Mouse (Mus musculus) liver, adult 2 months (tissue): ENCODE results near the gene Svs5. TPM values are rescaled to one million over a fixed set of nuclear protein-coding genes. Genes with fewer than 3 reads are reported as not detected.

Experiments
- DNase-seq: peaks from one replicate; pipeline ENCODE4 v3.0.0-alpha.2; 2011; ENCODE audit warnings: low read depth, low spot score; ENCODE audit errors: extremely low read depth
- H3K27ac ChIP-seq: fragments of 200-500 bp; replicated peaks from 2 replicates; pipeline ENCODE4 v1.5.1; 2012; ENCODE audit warnings: low read depth, mild to moderate bottlenecking, control low read depth, inconsistent platforms, low read length; ENCODE audit not compliant: insufficient read depth
- H3K27me3 ChIP-seq: fragments of 200-500 bp; 2 replicates; pipeline ENCODE4 v1.6.1; 2012; ENCODE audit warnings: mild to moderate bottlenecking, moderate library complexity, low read length, inconsistent platforms; ENCODE audit not compliant: control insufficient read depth, insufficient read depth
- H3K36me3 ChIP-seq: fragments of 200-500 bp; 2 replicates; pipeline ENCODE4 v1.6.1; 2012; ENCODE audit warnings: low read length, inconsistent platforms; ENCODE audit not compliant: control insufficient read depth, insufficient read depth
- H3K4me1 ChIP-seq: fragments of 200-500 bp; 2 replicates; pipeline ENCODE4 v1.6.1; 2011; ENCODE audit warnings: low read length; ENCODE audit not compliant: control insufficient read depth, insufficient read depth
- H3K4me3 ChIP-seq: fragments of 200-500 bp; 2 replicates; pipeline ENCODE4 v1.5.1; 2011; ENCODE audit warnings: low read depth, mild to moderate bottlenecking, control low read depth, low read length, moderate library complexity; ENCODE audit not compliant: insufficient read depth
- H3K79me2 ChIP-seq: fragments of 200-500 bp; 2 replicates; pipeline ENCODE4 v1.6.1; 2012; ENCODE audit warnings: inconsistent platforms, mild to moderate bottlenecking, low read length, moderate library complexity; ENCODE audit not compliant: control insufficient read depth, insufficient read depth
- H3K9ac ChIP-seq: fragments of 200-500 bp; 2 replicates; pipeline ENCODE4 v1.6.1; 2012; ENCODE audit warnings: low read depth, mild to moderate bottlenecking, control low read depth, inconsistent platforms, low read length
- CTCF ChIP-seq: fragments of 200-500 bp; IDR thresholded peaks from 2 replicates; pipeline ENCODE4 v1.5.1; 2011; ENCODE audit warnings: low read depth, low read length, control low read depth
- POLR2A ChIP-seq: fragments of 200-500 bp; IDR thresholded peaks from 2 replicates; pipeline ENCODE4 v1.6.1; 2011; ENCODE audit warnings: low read length, control low read depth; ENCODE audit not compliant: insufficient read depth; ENCODE audit errors: extremely low read depth
- WGBS: fragments of 180-500 bp; shearing (Covaris S2); methylation state at CpG from one replicate; pipeline ENCODE4 v1.1.7; 2018; 5-methylcytosine and 5-hydroxymethylcytosine counted together
- polyA plus RNA-seq: library from polyadenylated mRNA; depleted of rRNA; stranded (reverse); fragments of >200 nt; gene quantifications from 2 replicates; pipeline ENCODE4 v1.2.3, GENCODE M21; 2012; rRNA removed
- total RNA-seq: library from RNA; depleted of rRNA; stranded (reverse); fragments of >200 nt; gene quantifications from 2 replicates; pipeline ENCODE4 v1.2.3, GENCODE M21; 2014; rRNA removed

The Svs5 gene
- total and polyA plus RNA-seq, 2 experiments = not detected

DNA sequence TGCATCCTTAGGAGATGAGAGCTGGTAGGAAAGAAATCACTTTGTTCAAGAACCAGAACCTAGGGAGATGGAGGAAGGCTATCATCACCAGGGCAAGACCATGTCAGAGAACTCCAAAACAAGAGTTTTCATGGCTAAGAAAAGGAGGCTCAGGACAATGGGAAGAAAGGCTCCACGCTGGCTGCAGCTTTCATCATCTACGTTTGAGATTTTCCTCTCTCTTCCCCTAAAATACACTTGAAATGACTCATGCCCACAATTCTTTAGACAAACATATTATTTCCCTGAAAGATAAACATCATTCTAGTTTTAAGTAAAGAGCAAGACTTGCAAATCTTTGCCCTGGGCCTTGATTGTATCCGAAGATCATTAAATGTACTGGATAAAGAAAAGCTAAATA is 38.8 kb downstream of the Svs5 start:
- no peak for DNase-seq
- TF ChIP-seq POLR2A = no peak
- TF ChIP-seq CTCF = no peak
- 77% methylated on average over 3 of the region's 3 CpGs for whole genome bisulfite sequencing
- Histone ChIP-seq H3K79me2 (no peaks in the 10 kb centered on the region), H3K36me3 (no peaks in the 10 kb centered on the region), H3K4me3 (no peak overlapping the region), H3K4me1 (no peaks in the 10 kb centered on the region), H3K9ac (no peak overlapping the region), H3K27ac (no peak overlapping the region), H3K27me3 (no peaks in the 10 kb centered on the region; the same call in 1 of the 2 replicates)

DNA sequence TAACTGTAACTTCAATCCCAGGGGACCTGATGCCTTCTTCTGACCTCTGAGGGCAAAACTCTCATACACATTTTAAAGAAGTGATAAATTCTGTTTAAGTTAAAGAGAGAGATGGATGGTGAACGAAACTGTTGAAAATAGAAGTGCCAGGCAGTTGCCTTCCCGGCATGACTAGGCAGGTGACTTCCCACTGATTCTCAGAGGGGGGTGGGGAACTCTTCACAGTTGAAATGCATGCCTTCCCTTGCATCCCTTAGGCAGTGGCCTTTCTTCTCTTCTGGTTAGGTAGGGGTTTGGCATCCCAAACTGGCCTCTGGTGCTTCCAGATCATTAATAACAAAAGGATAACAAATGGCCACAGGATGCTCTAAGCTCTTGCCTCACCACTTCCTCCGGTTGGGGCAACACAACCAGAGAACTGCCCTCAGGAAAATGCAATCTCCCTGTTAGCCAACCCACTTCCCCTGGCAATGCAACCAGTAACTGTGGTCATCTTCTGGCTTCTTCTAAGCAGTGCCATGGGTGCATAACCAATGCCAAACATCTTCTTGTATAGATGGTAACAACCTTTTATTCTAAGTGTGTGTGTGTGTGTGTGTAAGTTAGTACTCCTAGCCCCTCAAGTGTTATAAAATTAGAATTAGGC is 40.0 kb downstream of the Svs5 start:
- WGBS = 44% methylated on average over 3 of the region's 3 CpGs
- H3K9ac ChIP-seq = no peak overlapping the region
- no peaks in the 10 kb centered on the region for H3K79me2 ChIP-seq
- H3K4me1 ChIP-seq = no peaks in the 10 kb centered on the region
- no peaks in the 10 kb centered on the region; the same call in 1 of the 2 replicates for H3K27me3 ChIP-seq
- no peak for TF ChIP-seq CTCF
- H3K27ac ChIP-seq = no peak overlapping the region
- H3K4me3 ChIP-seq = no peak overlapping the region
- H3K36me3 ChIP-seq = no peaks in the 10 kb centered on the region
- DNase-seq = no peak

DNA sequence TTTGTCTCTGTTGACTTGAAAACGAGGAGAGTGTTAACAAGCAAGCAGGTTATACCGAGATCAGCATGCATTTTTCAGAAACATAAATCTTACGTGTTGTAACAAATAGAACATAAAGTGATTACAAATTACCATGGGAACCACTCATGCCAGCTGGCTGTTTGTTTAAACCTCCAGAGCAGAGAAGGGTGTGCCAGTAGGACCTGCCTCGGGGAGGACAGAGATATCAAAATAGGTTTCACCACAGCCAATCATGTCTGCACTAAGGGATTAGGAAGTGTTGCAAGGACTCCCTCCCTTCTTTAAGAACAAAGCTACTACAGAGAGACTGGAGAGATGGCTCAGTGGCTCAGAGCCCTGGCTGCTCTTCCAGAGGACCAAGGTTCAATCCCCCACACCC is 40.6 kb downstream of the Svs5 start:
- Histone ChIP-seq H3K27me3 (no peaks in the 10 kb centered on the region; the same call in 1 of the 2 replicates), H3K4me3 (no peak overlapping the region), H3K36me3 (no peaks in the 10 kb centered on the region), H3K27ac (no peak overlapping the region), H3K79me2 (no peaks in the 10 kb centered on the region), H3K4me1 (no peaks in the 10 kb centered on the region), H3K9ac (no peak overlapping the region)
- DNase-seq = no peak
- no peak for TF ChIP-seq POLR2A
- no peak for TF ChIP-seq CTCF
- WGBS = 47% methylated on average over 4 of the region's 4 CpGs

DNA sequence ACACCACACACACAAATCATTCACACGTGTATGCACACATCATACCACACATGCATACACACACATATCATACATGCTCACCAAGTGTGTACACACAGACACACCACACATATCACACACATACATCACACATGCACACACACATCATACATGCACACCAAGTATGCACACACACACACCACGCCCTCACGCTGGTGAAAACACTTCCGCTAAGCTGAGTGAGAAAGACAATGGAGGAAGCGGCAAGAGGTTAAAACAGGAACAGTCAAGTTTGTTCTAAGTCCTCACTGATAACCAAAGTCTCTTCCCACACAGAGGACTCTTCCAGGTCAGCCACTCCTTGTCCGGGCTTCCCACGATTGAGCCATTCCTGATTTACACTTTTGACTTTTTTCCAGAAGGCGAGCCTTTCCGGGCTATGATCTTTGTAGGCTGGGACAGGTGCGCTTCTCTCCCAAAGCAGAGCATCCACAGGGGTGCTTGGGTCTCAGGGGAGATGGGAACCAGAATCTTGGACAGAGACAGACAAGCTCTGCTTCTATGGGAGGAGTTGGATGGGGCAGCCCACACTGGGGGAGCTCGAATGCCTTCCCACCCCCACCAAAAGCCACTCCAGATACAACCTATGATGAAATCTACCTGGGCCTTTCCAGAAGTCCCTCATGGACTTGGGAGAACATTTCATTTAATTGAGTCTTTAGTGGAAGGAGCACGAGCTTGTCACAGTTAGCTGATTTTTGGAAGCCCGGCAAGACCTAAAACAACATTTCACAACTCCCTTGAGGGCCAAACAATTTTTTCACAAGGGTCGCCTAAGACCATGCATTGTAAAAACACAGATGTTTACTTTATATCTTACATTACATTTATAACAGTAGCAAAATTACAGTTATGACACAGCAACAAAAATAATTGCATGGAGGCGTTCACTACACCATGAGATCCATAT is 45.2 kb downstream of the Svs5 start:
- Histone ChIP-seq H3K27me3 (no peaks in the 10 kb centered on the region), H3K4me1 (no peaks in the 10 kb centered on the region), H3K36me3 (no peaks in the 10 kb centered on the region), H3K79me2 (no peaks in the 10 kb centered on the region), H3K27ac (no peak overlapping the region), H3K4me3 (no peak overlapping the region), H3K9ac (no peak overlapping the region)
- no peak for TF ChIP-seq CTCF
- DNase-seq = no peak
- 85% methylated on average over 15 of the region's 15 CpGs for WGBS

DNA sequence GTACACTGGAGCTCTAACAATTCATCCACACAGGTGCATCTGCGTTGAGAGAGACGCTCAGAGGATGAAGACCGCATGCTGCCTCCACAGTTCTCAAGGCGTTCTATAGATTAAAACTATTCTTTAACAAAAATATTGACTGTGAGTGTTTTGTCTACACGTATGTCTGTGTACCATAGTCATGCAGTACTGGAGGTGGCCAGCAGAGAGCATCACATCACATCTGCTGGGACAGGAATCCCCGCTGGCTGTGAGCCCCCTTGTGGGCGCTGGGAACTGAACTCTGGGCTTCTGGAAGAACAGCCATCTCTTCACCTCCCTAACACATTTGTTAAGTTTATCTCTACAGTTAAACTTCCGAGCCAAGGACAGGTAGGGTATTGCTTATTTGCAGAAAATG is 49.2 kb downstream of the Svs5 start:
- H3K4me1 ChIP-seq = no peaks in the 10 kb centered on the region
- TF ChIP-seq CTCF (peak; percentile 11; the same call in 1 of the 2 replicates), POLR2A (no peak)
- H3K9ac ChIP-seq = no peak overlapping the region

DNA sequence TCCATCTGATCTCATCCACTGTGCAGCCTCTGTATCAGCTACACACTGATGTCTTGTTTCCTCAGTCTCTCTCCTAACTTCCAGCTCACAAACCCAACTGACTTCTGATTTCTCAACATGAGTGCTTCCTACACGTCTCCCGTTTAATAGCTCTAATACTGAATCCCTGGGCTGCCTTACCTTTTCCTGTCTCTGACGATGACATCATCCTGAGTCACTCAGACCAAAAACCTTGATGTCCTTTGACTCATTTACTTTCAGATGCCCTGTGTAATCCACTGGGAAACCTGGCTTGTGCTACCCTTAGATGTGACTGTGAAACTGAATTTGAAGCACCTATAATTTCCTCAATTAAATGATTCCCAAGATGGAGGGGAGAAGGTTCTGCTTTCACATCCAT is 50.4 kb downstream of the Svs5 start:
- Histone ChIP-seq H3K4me1 (no peaks in the 10 kb centered on the region), H3K27me3 (no peaks in the 10 kb centered on the region), H3K79me2 (no peaks in the 10 kb centered on the region), H3K9ac (no peak overlapping the region), H3K27ac (no peak overlapping the region), H3K36me3 (no peaks in the 10 kb centered on the region), H3K4me3 (no peak overlapping the region)
- no peak for DNase-seq
- WGBS = 73% methylated on average over 3 of the region's 3 CpGs
- no peak for TF ChIP-seq CTCF
- TF ChIP-seq POLR2A = no peak

More for the DNA sequence above, 49.2 kb downstream of the Svs5 start:
- Histone ChIP-seq H3K36me3 (no peaks in the 10 kb centered on the region), H3K79me2 (no peaks in the 10 kb centered on the region), H3K4me3 (no peak overlapping the region), H3K27me3 (no peaks in the 10 kb centered on the region), H3K27ac (no peak overlapping the region)
- WGBS = 73% methylated on average over 8 of the region's 8 CpGs
- DNase-seq = no peak

Other genes with a start within 250 kb of the Svs5 start
- not detected in 2 replicates for gene Kcns1, start 161.6 kb upstream of the Svs5 start, total RNA-seq
- not detected in 2 replicates for gene Kcns1, start 161.6 kb upstream of the Svs5 start, polyA plus RNA-seq
- gene Wfdc5, start 150.0 kb upstream of the Svs5 start, total RNA-seq = not detected in 2 replicates
- gene Wfdc5, start 150.0 kb upstream of the Svs5 start, polyA plus RNA-seq = not detected in 2 replicates
- gene Wfdc12, start 142.1 kb upstream of the Svs5 start, total RNA-seq = not detected in 2 replicates
- not detected in 2 replicates for gene Wfdc12, start 142.1 kb upstream of the Svs5 start, polyA plus RNA-seq
- gene Wfdc15a, start 132.6 kb upstream of the Svs5 start, total RNA-seq = not detected in 2 replicates
- gene Wfdc15a, start 132.6 kb upstream of the Svs5 start, polyA plus RNA-seq = not detected in 2 replicates
- 0.28 TPM in 1 of 2 replicates, not detected in the other for gene Wfdc15b, start 111.1 kb upstream of the Svs5 start, total RNA-seq
- gene Wfdc15b, start 111.1 kb upstream of the Svs5 start, polyA plus RNA-seq = 0.24 TPM in 1 of 2 replicates, not detected in the other
- gene Svs2, start 94.3 kb upstream of the Svs5 start, total RNA-seq = not detected in 2 replicates
- gene Svs2, start 94.3 kb upstream of the Svs5 start, polyA plus RNA-seq = not detected in 2 replicates
- not detected in 2 replicates for gene Svs3b, start 76.1 kb upstream of the Svs5 start, total RNA-seq
- not detected in 2 replicates for gene Svs3b, start 76.1 kb upstream of the Svs5 start, polyA plus RNA-seq
- not detected in 2 replicates for gene Svs4, start 54.3 kb upstream of the Svs5 start, total RNA-seq
- not detected in 2 replicates for gene Svs4, start 54.3 kb upstream of the Svs5 start, polyA plus RNA-seq
- gene Svs3a, start 43.5 kb upstream of the Svs5 start, total RNA-seq = not detected in 2 replicates
- gene Svs3a, start 43.5 kb upstream of the Svs5 start, polyA plus RNA-seq = not detected in 2 replicates
- gene Svs6, start 16.0 kb upstream of the Svs5 start, total RNA-seq = not detected in 2 replicates
- not detected in 2 replicates for gene Svs6, start 16.0 kb upstream of the Svs5 start, polyA plus RNA-seq
- gene Slpi, start 56.4 kb downstream of the Svs5 start, total RNA-seq = 0.94 and 1.4 TPM in 2 replicates
- 4.5 and 5.7 TPM in 2 replicates for gene Slpi, start 56.4 kb downstream of the Svs5 start, polyA plus RNA-seq
- 0.18 and 0.20 TPM in 2 replicates for gene Rbpjl, start 70.4 kb downstream of the Svs5 start, total RNA-seq
- not detected in 2 replicates for gene Rbpjl, start 70.4 kb downstream of the Svs5 start, polyA plus RNA-seq
- gene Matn4, start 72.4 kb downstream of the Svs5 start, total RNA-seq = 0.07 and 0.09 TPM in 2 replicates
- 0.04 and 0.05 TPM in 2 replicates for gene Matn4, start 72.4 kb downstream of the Svs5 start, polyA plus RNA-seq
- gene Sdc4, start 111.1 kb downstream of the Svs5 start, total RNA-seq = 511 and 573 TPM in 2 replicates
- 178 and 182 TPM in 2 replicates for gene Sdc4, start 111.1 kb downstream of the Svs5 start, polyA plus RNA-seq
- 33.7 and 40.9 TPM in 2 replicates for gene Sys1, start 124.2 kb downstream of the Svs5 start, total RNA-seq
- 145 and 157 TPM in 2 replicates for gene Sys1, start 124.2 kb downstream of the Svs5 start, polyA plus RNA-seq
- gene Gm20458, start 128.2 kb downstream of the Svs5 start, total RNA-seq = 0.46 TPM in 1 of 2 replicates, not detected in the other
- 11.7 and 14.2 TPM in 2 replicates for gene Gm20458, start 128.2 kb downstream of the Svs5 start, polyA plus RNA-seq
- gene Trp53tg5, start 141.0 kb downstream of the Svs5 start, total RNA-seq = not detected in 2 replicates
- not detected in 2 replicates for gene Trp53tg5, start 141.0 kb downstream of the Svs5 start, polyA plus RNA-seq
- gene Dbndd2, start 153.4 kb downstream of the Svs5 start, total RNA-seq = 8.1 and 10.1 TPM in 2 replicates
- gene Dbndd2, start 153.4 kb downstream of the Svs5 start, polyA plus RNA-seq = 7.6 and 9.5 TPM in 2 replicates
- 7.5 and 14.2 TPM in 2 replicates for gene Pigt, start 164.8 kb downstream of the Svs5 start, total RNA-seq
- gene Pigt, start 164.8 kb downstream of the Svs5 start, polyA plus RNA-seq = 56.7 and 63.7 TPM in 2 replicates
- 4.6 and 8.5 TPM in 2 replicates for gene Wfdc2, start 229.7 kb downstream of the Svs5 start, total RNA-seq
- gene Wfdc2, start 229.7 kb downstream of the Svs5 start, polyA plus RNA-seq = 9.9 and 18.9 TPM in 2 replicates
- gene Spint3, start 240.7 kb downstream of the Svs5 start, total RNA-seq = not detected in 2 replicates
- not detected in 2 replicates for gene Spint3, start 240.7 kb downstream of the Svs5 start, polyA plus RNA-seq